Mouse (Mus musculus) megakaryocyte progenitor cell, adult 5-6 weeks (primary cell): ENCODE data around the gene Cldnd1. TPM values are rescaled to one million over a fixed set of nuclear protein-coding genes. Genes with fewer than 3 reads are reported as not detected.
A peak's percentile ranks its signal among the peaks of the same experiment; 100 is the strongest.

Source experiments
- ATAC-seq: replicated peaks from 2 replicates; pipeline ENCODE4 v1.8.0; 2016; ENCODE audit warnings: mild to moderate bottlenecking, moderate TSS enrichment, inconsistent platforms; ENCODE audit not compliant: poor library complexity
- total RNA-seq, 2 experiments: library from RNA; stranded (forward) in 1 of 2; stranded (reverse) in 1 of 2; fragments of 157-497, 149-512 nt in 1 of 2; fragments of 200-1000 nt in 1 of 2; gene quantifications; 2 replicates each; pipeline versions ENCODE4 v1.2.3 to v1.2.4; 2015 to 2017

Cldnd1 gene
- total RNA-seq (2015) = 41.5 and 62.0 TPM in 2 replicates
- total RNA-seq (2017) = 14.3 and 17.6 TPM in 2 replicates

GRCm38 (mm10) chr16:58727477-58728131 lies at the start of gene Cldnd1:
Gene Cldnd1, plus strand, starts transcription at chr16:58727910.
- peak; percentile 97 for ATAC-seq

GRCm38 (mm10) chr16:58678660-58679059 lies 49.0 kb upstream of the Cldnd1 start:
- peak; percentile 78 for ATAC-seq

- ATAC-seq = no peak
Observed at GRCm38 (mm10) chr16:58682046-58682445, 45.7 kb upstream of the Cldnd1 start.

- no peak for ATAC-seq
Observed at GRCm38 (mm10) chr16:58682870-58683269, 44.8 kb upstream of the Cldnd1 start.

GRCm38 (mm10) chr16:58683911-58684310 lies 43.8 kb upstream of the Cldnd1 start:
- no peak for ATAC-seq

GRCm38 (mm10) chr16:58684537-58684936 lies 43.2 kb upstream of the Cldnd1 start:
- no peak for ATAC-seq

GRCm38 (mm10) chr16:58685548-58686537 lies 41.9 kb upstream of the Cldnd1 start:
- peak; percentile 67 for ATAC-seq

- no peak for ATAC-seq
Observed at GRCm38 (mm10) chr16:58688534-58688933, 39.2 kb upstream of the Cldnd1 start.

- no peak for ATAC-seq
Observed at GRCm38 (mm10) chr16:58689555-58690169, 38.0 kb upstream of the Cldnd1 start.

- ATAC-seq = peak; percentile 77
Observed at GRCm38 (mm10) chr16:58690322-58690732, 37.4 kb upstream of the Cldnd1 start.

GRCm38 (mm10) chr16:58694091-58694490 lies 33.6 kb upstream of the Cldnd1 start:
- no peak for ATAC-seq

- ATAC-seq = no peak
Observed at GRCm38 (mm10) chr16:58696796-58697195, 30.9 kb upstream of the Cldnd1 start.

GRCm38 (mm10) chr16:58697261-58697660 lies 30.4 kb upstream of the Cldnd1 start:
- ATAC-seq = no peak

GRCm38 (mm10) chr16:58700174-58700573 lies 27.5 kb upstream of the Cldnd1 start:
- ATAC-seq = no peak

- no peak for ATAC-seq
Observed at GRCm38 (mm10) chr16:58700816-58701424, 26.8 kb upstream of the Cldnd1 start.

GRCm38 (mm10) chr16:58701779-58702178 lies 25.9 kb upstream of the Cldnd1 start:
- ATAC-seq = no peak

GRCm38 (mm10) chr16:58702329-58702932 lies 25.3 kb upstream of the Cldnd1 start:
- ATAC-seq = peak; percentile 60; the same call in 1 of the 2 replicates

GRCm38 (mm10) chr16:58703382-58704124 lies 24.2 kb upstream of the Cldnd1 start:
- ATAC-seq = no peak

GRCm38 (mm10) chr16:58704999-58705398 lies 22.7 kb upstream of the Cldnd1 start:
- ATAC-seq = no peak
